Mouse (Mus musculus): ENCODE measurements around the gene Pabpc6. TPM values are rescaled to one million over a fixed set of nuclear protein-coding genes. Genes with fewer than 3 reads are reported as not detected.

Gene Pabpc6
- polyA plus RNA-seq (2016; fragmentation: Nextera tagmentation; extraction: Ambion mirVana), result not detected in 2 replicates

- 94% methylated on average over 36 of the region's 36 CpGs for WGBS
- no peak for DNase-seq (ENCODE audit: low spot score)
- no peaks in the 10 kb centered on the region for H3K36me3 ChIP-seq
- no peak within 1 kb of the TSS for H3K27ac ChIP-seq (replicated peaks)
- no peaks in the 10 kb centered on the region for H3K4me1 ChIP-seq
- no peaks in the 10 kb centered on the region for H3K27me3 ChIP-seq (ENCODE audit: low read depth, poor library complexity, severe bottlenecking)
- H3K4me3 ChIP-seq, result no peak within 1 kb of the TSS
- H3K9me3 ChIP-seq (replicated peaks), result peaks cover 10% of the 10 kb centered on the region
Observed at GRCm38 (mm10) chr17:9669283-9669905, at the start of gene Pabpc6. TSS of gene Pabpc6 (minus strand) at chr17:9669717.

DNA sequence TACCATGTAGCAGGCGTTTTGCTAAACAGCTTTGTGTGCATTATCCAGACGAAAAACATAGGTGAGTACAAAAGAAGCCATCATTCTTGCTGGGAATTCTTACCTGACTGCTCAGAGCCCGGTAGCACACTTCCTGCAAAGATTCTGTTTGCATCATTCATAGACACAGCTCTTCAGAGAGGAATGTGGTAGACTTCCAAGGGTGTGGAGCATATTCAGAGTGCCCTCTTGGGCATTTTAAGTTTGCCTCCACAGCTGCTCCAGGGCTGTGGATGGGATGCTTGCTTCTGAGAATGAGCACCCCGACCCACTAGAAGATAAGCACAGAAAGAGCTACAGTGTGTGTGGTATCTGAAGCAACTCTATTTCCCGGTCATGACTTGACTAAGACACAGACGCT, 41.4 kb upstream of the Pabpc6 start:
- DNase-seq (ENCODE audit: low spot score), result no peak
- no peaks in the 10 kb centered on the region for H3K27me3 ChIP-seq (ENCODE audit: low read depth, poor library complexity, severe bottlenecking)
- H3K4me1 ChIP-seq, result no peaks in the 10 kb centered on the region
- WGBS, result 87% methylated on average over 6 of the region's 6 CpGs
- no peaks in the 10 kb centered on the region for H3K36me3 ChIP-seq
- peaks cover 9% of the 10 kb centered on the region; the same call in 1 of the 2 replicates for H3K9me3 ChIP-seq (replicated peaks)
- H3K27ac ChIP-seq (replicated peaks), result no peak overlapping the region
- H3K4me3 ChIP-seq, result no peak overlapping the region

GRCm38 (mm10) chr17:9708888-9709287, 39.4 kb upstream of the Pabpc6 start:
- WGBS, result 95% methylated on average over 3 of the region's 3 CpGs
- no peak overlapping the region for H3K27ac ChIP-seq (replicated peaks)
- H3K4me1 ChIP-seq, result no peaks in the 10 kb centered on the region
- no peaks in the 10 kb centered on the region for H3K9me3 ChIP-seq (replicated peaks)
- H3K4me3 ChIP-seq, result no peak overlapping the region
- no peaks in the 10 kb centered on the region for H3K36me3 ChIP-seq
- no peaks in the 10 kb centered on the region for H3K27me3 ChIP-seq (ENCODE audit: low read depth, poor library complexity, severe bottlenecking)
- DNase-seq (ENCODE audit: low spot score), result no peak

DNA sequence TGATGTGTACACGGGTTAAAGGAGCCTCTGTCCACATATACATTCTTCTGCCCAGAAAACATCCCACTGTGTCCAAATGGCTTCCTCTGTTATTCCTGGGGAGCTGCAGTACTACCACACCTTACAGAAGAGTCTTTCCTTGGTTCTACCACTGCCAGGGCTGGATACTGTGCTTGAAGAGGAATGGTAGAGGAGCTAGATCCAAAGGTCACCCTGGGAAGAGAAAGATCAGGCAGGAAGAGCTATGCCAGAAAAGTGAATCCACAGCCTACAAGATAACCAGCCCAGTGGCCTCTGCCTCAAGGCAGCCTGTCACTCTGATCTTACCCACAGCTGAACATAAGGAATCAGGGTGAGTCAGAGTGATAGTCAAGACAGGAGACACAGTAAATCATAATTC, 37.8 kb upstream of the Pabpc6 start:
- H3K36me3 ChIP-seq, result no peaks in the 10 kb centered on the region
- WGBS, result 86% methylated on average over 1 of the region's 1 CpGs

GRCm38 (mm10) chr17:9697763-9698162, 28.2 kb upstream of the Pabpc6 start:
- no peak for DNase-seq (ENCODE audit: low spot score)
- no peaks in the 10 kb centered on the region; the same call in 1 of the 2 replicates for H3K9me3 ChIP-seq (replicated peaks)
- H3K4me3 ChIP-seq, result no peak overlapping the region
- 69% methylated on average over 7 of the region's 7 CpGs for WGBS
- no peaks in the 10 kb centered on the region for H3K36me3 ChIP-seq
- H3K27ac ChIP-seq (replicated peaks), result no peak overlapping the region
- no peaks in the 10 kb centered on the region for H3K27me3 ChIP-seq (ENCODE audit: low read depth, poor library complexity, severe bottlenecking)
- no peaks in the 10 kb centered on the region; the same call in 1 of the 2 replicates for H3K4me1 ChIP-seq

More for the DNA sequence above, 37.8 kb upstream of the Pabpc6 start:
- no peak for DNase-seq (ENCODE audit: low spot score)
- no peaks in the 10 kb centered on the region for H3K4me1 ChIP-seq
- H3K9me3 ChIP-seq (replicated peaks), result no peaks in the 10 kb centered on the region; the same call in 1 of the 2 replicates
- H3K27ac ChIP-seq (replicated peaks), result no peak overlapping the region
- H3K27me3 ChIP-seq (ENCODE audit: low read depth, poor library complexity, severe bottlenecking), result no peaks in the 10 kb centered on the region
- no peak overlapping the region for H3K4me3 ChIP-seq

DNA sequence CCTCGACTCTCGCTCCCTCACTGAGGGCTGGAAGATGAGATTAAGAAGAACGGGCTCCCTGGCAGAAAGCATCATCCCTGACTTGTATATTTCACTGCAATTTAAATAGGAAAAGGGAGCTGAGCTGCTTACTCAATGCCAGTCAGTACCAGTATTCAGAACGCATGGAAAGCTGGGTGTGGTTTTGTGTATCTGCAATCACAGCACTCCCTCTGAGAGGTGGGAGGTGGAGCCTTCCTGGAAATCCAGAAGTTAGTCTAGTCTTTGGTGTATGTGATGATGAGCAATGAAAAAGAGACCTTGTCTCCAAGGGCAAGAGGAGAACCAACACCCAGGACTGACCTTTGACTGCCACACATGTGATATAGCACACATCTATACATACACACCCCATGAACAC, 21.7 kb upstream of the Pabpc6 start:
- no peak overlapping the region for H3K4me3 ChIP-seq
- 73% methylated on average over 4 of the region's 4 CpGs for WGBS
- H3K4me1 ChIP-seq, result 0 out of 2 replicates have a peak, but pooled peaks cover 11% of the 10 kb centered on the region
- no peak overlapping the region; the same call in 1 of the 2 replicates for H3K27ac ChIP-seq (replicated peaks)
- H3K27me3 ChIP-seq (ENCODE audit: low read depth, poor library complexity, severe bottlenecking), result no peaks in the 10 kb centered on the region
- H3K9me3 ChIP-seq (replicated peaks), result no peaks in the 10 kb centered on the region
- H3K36me3 ChIP-seq, result no peaks in the 10 kb centered on the region
- no peak for DNase-seq (ENCODE audit: low spot score)

GRCm38 (mm10) chr17:9683539-9684155, 14.1 kb upstream of the Pabpc6 start:
- Histone ChIP-seq H3K36me3 (no peaks in the 10 kb centered on the region), H3K4me3 (no peak overlapping the region), H3K27ac (replicated peaks) (no peak overlapping the region), H3K27me3 (ENCODE audit: low read depth, poor library complexity, severe bottlenecking) (no peaks in the 10 kb centered on the region), H3K9me3 (replicated peaks) (no peaks in the 10 kb centered on the region), H3K4me1 (peaks cover 17% of the 10 kb centered on the region)
- DNase-seq (ENCODE audit: low spot score), result no peak
- 82% methylated on average over 4 of the region's 4 CpGs for WGBS

- Histone ChIP-seq H3K27me3 (ENCODE audit: low read depth, poor library complexity, severe bottlenecking) (no peaks in the 10 kb centered on the region), H3K9me3 (replicated peaks) (no peaks in the 10 kb centered on the region), H3K4me1 (peaks cover 11% of the 10 kb centered on the region), H3K4me3 (no peak overlapping the region), H3K27ac (replicated peaks) (peak overlapping the region; percentile 72), H3K36me3 (no peaks in the 10 kb centered on the region)
- DNase-seq (ENCODE audit: low spot score), result no peak
- WGBS, result 74% methylated on average over 8 of the region's 8 CpGs
Observed at GRCm38 (mm10) chr17:9680741-9681140, 11.2 kb upstream of the Pabpc6 start.

GRCm38 (mm10) chr17:9675175-9675789, 5.8 kb upstream of the Pabpc6 start:
- 85% methylated on average over 6 of the region's 6 CpGs for WGBS
- Histone ChIP-seq H3K36me3 (no peaks in the 10 kb centered on the region), H3K9me3 (replicated peaks) (no peaks in the 10 kb centered on the region), H3K27ac (replicated peaks) (no peak overlapping the region), H3K27me3 (ENCODE audit: low read depth, poor library complexity, severe bottlenecking) (no peaks in the 10 kb centered on the region), H3K4me1 (no peaks in the 10 kb centered on the region), H3K4me3 (no peak overlapping the region)
- no peak for DNase-seq (ENCODE audit: low spot score)

- H3K27ac ChIP-seq (replicated peaks), result no peak overlapping the region
- WGBS, result 94% methylated on average over 9 of the region's 9 CpGs
- H3K9me3 ChIP-seq (replicated peaks), result peaks cover 10% of the 10 kb centered on the region
- no peaks in the 10 kb centered on the region for H3K36me3 ChIP-seq
- no peak overlapping the region for H3K4me3 ChIP-seq
- DNase-seq (ENCODE audit: low spot score), result no peak
- H3K27me3 ChIP-seq (ENCODE audit: low read depth, poor library complexity, severe bottlenecking), result no peaks in the 10 kb centered on the region
- H3K4me1 ChIP-seq, result no peaks in the 10 kb centered on the region
Observed at GRCm38 (mm10) chr17:9667955-9668354, 1.6 kb downstream of the Pabpc6 start.

- WGBS, result 89% methylated on average over 5 of the region's 5 CpGs
- no peak for DNase-seq (ENCODE audit: low spot score)
- H3K36me3 ChIP-seq, result no peaks in the 10 kb centered on the region
Observed at GRCm38 (mm10) chr17:9658651-9659050, 10.9 kb downstream of the Pabpc6 start.

GRCm38 (mm10) chr17:9654155-9654554, 15.4 kb downstream of the Pabpc6 start:
- Histone ChIP-seq H3K36me3 (no peaks in the 10 kb centered on the region), H3K4me3 (no peak overlapping the region), H3K4me1 (no peaks in the 10 kb centered on the region), H3K27me3 (ENCODE audit: low read depth, poor library complexity, severe bottlenecking) (no peaks in the 10 kb centered on the region), H3K9me3 (replicated peaks) (no peaks in the 10 kb centered on the region), H3K27ac (replicated peaks) (no peak overlapping the region)
- 92% methylated on average over 3 of the region's 3 CpGs for WGBS
- no peak for DNase-seq (ENCODE audit: low spot score)

More at GRCm38 (mm10) chr17:9658651-9659050, 10.9 kb downstream of the Pabpc6 start:
- Histone ChIP-seq H3K4me3 (no peak overlapping the region), H3K9me3 (replicated peaks) (no peaks in the 10 kb centered on the region), H3K27ac (replicated peaks) (no peak overlapping the region), H3K27me3 (ENCODE audit: low read depth, poor library complexity, severe bottlenecking) (no peaks in the 10 kb centered on the region), H3K4me1 (0 out of 2 replicates have a peak, but pooled peaks cover 5% of the 10 kb centered on the region)

DNA sequence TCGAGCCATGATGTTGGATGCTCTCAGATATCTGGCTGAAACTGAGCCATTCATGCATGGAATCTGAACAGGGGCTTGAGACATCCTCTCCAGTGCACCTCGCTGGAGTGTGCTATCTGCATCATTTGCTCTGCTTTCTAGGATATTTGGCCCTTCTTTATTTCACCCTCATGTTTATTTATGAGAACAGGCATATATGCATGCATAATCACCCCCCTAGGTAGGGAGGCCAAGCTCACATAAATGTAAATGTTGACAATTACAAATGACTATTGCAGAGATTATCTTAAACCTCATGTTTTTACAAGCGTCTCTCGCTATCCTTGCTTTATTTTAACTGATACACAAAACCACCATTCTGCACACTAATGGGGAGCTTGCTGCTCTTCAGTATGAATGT, 21.9 kb downstream of the Pabpc6 start:
- H3K27ac ChIP-seq (replicated peaks), result no peak overlapping the region
- no peaks in the 10 kb centered on the region for H3K9me3 ChIP-seq (replicated peaks)
- no peaks in the 10 kb centered on the region for H3K27me3 ChIP-seq (ENCODE audit: low read depth, poor library complexity, severe bottlenecking)
- no peak for DNase-seq (ENCODE audit: low spot score)
- no peak overlapping the region for H3K4me3 ChIP-seq
- WGBS, result 87% methylated on average over 4 of the region's 4 CpGs
- no peaks in the 10 kb centered on the region for H3K36me3 ChIP-seq
- peaks cover 13% of the 10 kb centered on the region; the same call in 1 of the 2 replicates for H3K4me1 ChIP-seq
